Mouse (Mus musculus): ENCODE data around the gene Wdr86. TPM values are rescaled to one million over a fixed set of nuclear protein-coding genes. Genes with fewer than 3 reads are reported as not detected.

Gene Wdr86
- polyA plus RNA-seq, 1 experiment = 1.3 TPM

DNA sequence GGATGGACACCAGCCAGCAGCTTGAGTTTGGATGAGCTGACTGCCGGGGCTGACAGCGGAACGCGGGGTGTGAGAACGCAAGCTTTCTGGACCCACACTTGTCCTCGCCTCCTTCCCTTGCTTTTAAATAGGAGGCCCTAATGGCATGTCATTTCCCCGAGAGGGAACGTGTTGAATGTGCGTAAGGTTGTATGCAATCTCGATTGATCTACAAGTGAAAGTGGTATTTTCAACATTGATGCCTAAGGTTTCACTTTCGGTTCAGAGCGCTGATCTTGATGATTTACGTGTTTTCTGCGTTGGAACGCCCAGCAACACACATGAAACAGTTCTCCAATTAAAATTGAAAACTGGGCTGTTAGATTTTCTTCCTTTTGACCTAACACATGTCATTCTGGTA is 44.4 kb downstream of the Wdr86 start:
- DNase-seq (ENCODE audit: extremely low spot score in 1 of 2, low spot score in 1 of 2) = peak in 1 of 2 experiments; percentile 49

DNA sequence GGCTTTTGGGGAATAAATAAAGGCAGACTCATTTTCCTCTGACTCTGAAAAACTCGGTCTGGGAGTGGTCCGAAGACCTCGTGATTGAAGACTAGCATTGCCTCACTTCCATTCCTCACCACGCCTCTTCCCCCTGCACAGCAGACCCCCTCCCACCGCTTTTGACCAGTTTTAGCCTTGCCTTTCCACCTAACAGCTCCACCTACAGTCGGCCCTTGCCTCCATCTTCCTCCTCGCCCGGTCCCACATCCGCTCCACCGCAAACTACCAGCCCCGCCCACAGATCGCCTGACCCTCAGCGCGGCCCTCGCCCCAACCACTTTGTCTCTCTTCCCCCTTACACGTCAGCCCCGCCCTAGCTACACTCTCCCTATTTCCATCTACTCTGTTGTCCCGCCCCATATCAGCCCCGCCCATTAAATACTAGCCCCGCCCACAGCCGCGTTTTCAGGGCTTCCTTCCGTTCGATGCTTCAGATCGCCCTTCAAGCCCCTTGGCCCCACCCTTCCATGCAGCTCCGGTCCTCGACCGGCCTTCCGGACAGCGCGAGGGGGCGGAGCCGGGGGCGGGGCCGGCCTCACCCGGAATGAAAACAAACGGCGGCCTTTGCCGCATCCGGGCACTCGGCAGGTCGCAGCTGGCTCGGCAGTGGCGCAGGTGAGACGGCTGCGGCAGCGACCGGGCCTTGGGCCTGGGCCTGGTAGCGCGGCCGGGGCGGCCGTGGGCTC is 45.0 kb downstream of the Wdr86 start, which contains the start of gene Nub1:
Gene Nub1, plus strand, starts transcription at position 167 of the 728 bp plus-strand sequence.
- DNase-seq (ENCODE audit: extremely low spot score in 1 of 2, low spot score in 1 of 2) = peak; percentile 93 to 97

DNA sequence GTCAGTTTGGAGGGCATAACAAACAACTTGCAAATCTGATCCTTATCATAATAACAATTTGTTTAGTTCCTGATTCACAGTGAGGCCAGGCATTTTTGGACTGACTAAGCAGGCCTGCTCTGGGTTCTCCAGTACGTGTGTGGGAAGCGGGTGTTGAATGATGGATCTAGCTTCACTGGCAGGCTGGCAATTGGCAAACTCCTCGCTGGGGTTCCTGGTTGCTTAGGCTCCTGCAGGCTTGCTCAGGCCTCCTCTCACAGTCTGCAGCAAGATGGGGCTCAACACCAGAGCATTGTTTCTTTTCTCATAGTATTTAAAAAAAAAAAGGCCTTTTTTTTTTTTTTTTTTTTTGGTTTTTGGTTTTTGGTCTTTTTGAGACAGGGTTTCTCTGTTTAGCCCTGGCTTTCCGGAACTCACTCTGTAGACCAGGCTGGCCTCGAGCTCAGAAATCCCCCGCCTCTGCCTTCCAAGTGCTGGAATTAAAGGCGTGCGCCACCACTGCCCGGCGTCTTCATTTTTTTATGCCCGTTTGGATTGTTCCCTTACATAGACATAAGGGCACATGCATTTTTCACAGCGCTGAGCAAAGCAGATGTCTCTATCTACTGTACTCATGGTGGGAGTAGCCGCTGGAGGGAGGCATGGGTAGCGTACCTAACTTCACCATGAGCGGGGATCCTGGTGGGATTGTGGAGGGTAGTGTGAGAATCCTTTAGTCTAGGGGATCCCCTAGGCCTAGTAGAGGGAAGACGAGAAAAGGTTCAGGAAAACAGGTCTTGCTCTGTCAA is 45.8 kb downstream of the Wdr86 start:
- peak; percentile 69 to 80 for DNase-seq (ENCODE audit: extremely low spot score in 1 of 2, low spot score in 1 of 2)

DNA sequence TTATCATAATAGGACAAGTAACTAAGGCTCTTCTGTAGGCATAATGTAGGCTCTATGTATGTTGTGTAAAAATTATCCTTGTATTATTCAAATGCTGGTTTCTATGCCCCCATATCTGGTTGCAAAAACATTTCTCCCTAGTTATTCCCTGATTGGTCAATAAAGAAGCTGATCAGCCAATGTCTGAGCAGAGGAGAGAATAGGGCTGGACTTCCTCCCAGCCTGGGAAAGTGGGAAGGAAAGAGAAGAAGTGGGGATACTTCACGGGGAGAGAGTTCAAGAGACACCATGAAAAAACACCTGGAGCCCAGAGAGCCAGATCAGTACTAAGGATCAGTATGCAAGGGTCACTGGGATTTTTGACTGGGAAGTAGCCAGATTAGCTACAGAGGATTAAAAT is 49.1 kb downstream of the Wdr86 start:
- DNase-seq (ENCODE audit: extremely low spot score in 1 of 2, low spot score in 1 of 2) = no peak

DNA sequence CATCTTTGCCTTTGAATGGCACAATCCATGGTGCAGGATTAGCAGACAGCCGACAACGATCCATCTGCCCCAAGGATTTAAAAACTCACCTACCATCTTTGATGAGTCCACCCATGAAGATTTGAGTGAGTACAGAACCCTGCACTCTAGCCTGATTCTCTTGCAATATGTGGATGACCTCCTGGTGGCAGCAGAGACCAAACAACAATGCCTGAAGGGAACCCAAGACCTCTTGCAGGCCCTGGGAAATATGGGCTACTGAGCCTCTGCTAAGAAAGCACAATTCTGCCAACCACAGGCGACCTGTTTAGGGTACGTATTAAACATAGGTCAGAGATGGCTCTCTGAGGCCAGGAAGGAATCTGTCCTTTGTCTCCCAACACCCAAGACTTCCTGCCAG is 56.3 kb downstream of the Wdr86 start:
- DNase-seq (ENCODE audit: extremely low spot score in 1 of 2, low spot score in 1 of 2) = peak; percentile 59 to 96

Other genes starting within 250 kb of the Wdr86 start
- gene Gbx1, start 203.5 kb downstream of the Wdr86 start, polyA plus RNA-seq (2012; rRNA removed) = 0.04 TPM in 2 replicates
- 0.42 and 0.62 TPM in 2 replicates for gene Asb10, start 189.7 kb downstream of the Wdr86 start, polyA plus RNA-seq (2012; rRNA removed)
- 0.18 and 0.59 TPM in 2 replicates for gene 4931409K22Rik, start 173.9 kb downstream of the Wdr86 start, polyA plus RNA-seq (2012; rRNA removed)
- 78.1 and 86.2 TPM in 2 replicates for gene Abcf2, start 153.3 kb downstream of the Wdr86 start, polyA plus RNA-seq (2012; rRNA removed)
- gene Chpf2, start 144.0 kb downstream of the Wdr86 start, polyA plus RNA-seq (2012; rRNA removed) = 47.1 and 50.5 TPM in 2 replicates
- 116 and 135 TPM in 2 replicates for gene Smarcd3, start 106.3 kb downstream of the Wdr86 start, polyA plus RNA-seq (2012; rRNA removed)
- gene Nub1, start 45.2 kb downstream of the Wdr86 start, polyA plus RNA-seq (2012; rRNA removed) = 79.9 and 80.0 TPM in 2 replicates
- gene Crygn, start 27.3 kb upstream of the Wdr86 start, polyA plus RNA-seq (2012; rRNA removed) = not detected in 2 replicates
- 113 and 114 TPM in 2 replicates for gene Rheb, start 111.9 kb upstream of the Wdr86 start, polyA plus RNA-seq (2012; rRNA removed)

All from frontal cortex, adult 2 months (tissue).